Mouse (Mus musculus): ENCODE measurements around the gene Txn2.

Gene Txn2

DNA sequence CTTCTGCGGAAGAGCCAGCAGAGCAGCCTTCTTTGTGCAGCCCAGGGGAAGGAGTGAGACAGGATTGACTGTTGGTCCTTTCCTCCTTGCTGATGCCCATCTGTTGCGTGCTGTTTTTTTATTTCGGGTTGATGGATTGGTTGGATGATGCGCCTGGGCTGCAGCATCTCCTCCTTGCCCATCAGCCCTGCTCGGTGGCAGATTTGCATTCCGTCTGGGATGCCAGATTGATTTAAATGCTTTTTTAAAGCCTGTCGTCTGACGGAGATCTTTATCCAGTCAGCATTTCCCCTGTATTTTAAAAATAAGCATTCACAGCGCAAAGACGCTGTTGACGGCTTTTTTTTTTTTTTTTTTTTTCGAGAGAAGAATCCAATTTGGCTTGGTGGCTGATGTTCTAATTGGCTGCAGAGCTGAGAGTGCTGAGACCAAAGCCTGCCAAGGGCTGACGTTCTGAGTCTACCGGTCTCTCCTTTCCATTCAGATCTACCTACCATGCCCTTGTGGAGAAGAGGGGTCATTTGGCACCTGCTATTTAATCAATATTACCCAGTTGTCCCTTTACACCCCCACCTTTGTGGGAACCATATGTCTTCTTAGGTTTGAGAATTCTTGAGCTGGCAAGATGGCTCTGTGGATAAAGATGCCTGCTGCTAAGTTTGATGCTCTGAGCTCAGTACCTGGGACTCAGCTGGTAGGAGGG, 7.0 kb upstream of the Txn2 start:
- in situ Hi-C loops (cut with MboI; ENCODE audit: low pct_unique_long_range_greater_than_20kb in 1 of 2, low sequenced_read_pairs in 2 of 2, unreplicated experiment in 1 of 2) = no loop called here

DNA sequence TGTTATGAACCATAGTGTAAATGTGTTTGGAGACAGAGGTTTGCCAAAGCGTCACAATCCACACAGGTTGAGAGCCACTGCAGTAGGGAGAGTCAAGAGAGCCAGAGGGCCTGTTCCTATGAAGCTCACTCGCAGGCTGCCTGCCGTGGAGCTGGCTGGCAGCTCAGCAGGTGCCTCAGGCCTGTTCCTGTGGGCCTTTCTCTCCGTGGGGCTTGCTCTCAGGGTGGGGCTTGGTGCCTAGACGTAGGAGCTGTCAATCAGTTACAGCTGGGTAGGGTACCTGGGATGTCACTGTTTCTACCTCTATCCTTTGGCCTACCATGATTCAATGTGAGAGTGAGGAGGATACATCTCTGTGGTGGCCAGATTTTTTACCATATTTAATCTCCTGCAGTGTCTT, 6.2 kb upstream of the Txn2 start:
- in situ Hi-C loops (cut with MboI; ENCODE audit: low pct_unique_long_range_greater_than_20kb in 1 of 2, low sequenced_read_pairs in 2 of 2, unreplicated experiment in 1 of 2) = no loop called here

DNA sequence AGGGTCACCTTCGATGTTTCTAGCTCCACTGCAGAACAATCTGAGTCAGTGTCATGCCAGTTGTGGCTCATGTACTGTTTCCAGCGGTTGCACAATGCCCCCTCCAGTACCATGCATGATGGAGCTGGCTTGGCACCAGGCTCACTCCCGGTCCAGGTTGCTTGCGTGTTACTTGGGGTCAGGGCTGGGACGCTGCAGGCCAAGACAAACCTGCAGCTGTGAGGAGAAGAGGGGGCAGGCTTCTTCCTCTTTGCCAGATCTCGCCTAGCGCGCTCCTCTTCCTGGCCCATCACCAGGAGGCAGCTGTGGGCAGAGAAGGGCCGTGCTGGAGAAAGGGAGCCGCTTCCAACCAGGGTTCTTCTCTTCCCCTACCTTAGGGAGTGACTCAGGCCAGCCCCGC, 5.5 kb upstream of the Txn2 start:
- in situ Hi-C loops (cut with MboI; ENCODE audit: low pct_unique_long_range_greater_than_20kb in 1 of 2, low sequenced_read_pairs in 2 of 2, unreplicated experiment in 1 of 2) = no loop called here

DNA sequence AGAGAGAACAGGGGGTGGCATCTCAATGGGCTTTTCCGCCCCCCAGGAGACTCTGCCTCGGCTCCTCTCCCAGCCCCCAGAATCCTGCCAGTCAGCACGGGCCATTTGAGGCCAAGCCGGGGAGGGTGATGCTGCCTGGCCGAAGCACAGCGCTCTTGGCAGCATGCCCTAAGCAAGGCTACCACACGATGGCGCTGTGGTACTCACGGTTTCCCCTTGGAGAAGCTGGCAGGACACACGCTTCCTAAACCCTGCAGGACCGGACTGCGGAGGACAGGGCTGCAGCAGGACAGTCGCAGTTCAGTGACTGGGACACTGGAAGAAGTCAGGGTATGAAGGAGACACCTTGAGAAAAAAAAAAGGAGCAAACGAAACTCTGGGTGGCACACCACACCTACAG, 5.0 kb upstream of the Txn2 start:
- in situ Hi-C loops (cut with MboI; ENCODE audit: low pct_unique_long_range_greater_than_20kb in 1 of 2, low sequenced_read_pairs in 2 of 2, unreplicated experiment in 1 of 2) = no loop called here

DNA sequence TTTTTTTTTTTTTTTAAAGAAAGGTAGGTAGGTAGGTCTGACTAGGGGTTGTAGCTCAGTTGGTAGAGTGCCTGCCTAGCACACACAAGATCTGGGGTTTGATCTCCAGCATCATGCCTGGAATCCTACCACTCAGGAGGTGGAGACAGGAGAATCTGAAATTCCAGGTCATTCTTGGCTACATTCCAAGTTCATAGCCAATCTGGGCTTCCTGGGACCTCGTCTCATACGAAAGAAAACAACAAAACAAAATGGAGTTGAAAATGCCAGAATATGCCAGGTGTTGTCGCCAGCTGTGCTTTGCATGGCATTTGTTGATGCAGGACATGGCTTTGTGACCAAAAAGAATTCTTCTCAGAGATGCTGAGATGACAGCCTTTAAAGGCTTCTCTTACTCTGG, 4.4 kb upstream of the Txn2 start:
- in situ Hi-C loops (cut with MboI; ENCODE audit: low pct_unique_long_range_greater_than_20kb in 1 of 2, low sequenced_read_pairs in 2 of 2, unreplicated experiment in 1 of 2) = no loop called here

DNA sequence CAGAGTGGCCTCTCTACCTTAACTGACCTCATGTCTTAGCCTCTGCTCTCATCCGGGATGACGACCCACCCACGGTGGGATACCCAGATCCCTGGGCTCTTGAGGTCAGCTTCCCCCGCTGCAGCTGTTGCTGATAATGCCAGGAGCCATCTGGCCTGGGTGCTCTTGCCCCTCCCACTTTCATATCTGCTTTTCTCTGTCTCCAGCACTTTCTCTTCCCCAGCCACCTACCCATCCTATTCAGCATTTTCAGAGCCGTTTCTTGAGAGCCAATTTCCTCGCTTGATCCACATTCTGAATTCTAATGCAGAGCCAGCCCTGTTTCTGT, 2.8 kb upstream of the Txn2 start:
- in situ Hi-C loops (cut with MboI; ENCODE audit: low pct_unique_long_range_greater_than_20kb in 1 of 2, low sequenced_read_pairs in 2 of 2, unreplicated experiment in 1 of 2) = no loop called here

DNA sequence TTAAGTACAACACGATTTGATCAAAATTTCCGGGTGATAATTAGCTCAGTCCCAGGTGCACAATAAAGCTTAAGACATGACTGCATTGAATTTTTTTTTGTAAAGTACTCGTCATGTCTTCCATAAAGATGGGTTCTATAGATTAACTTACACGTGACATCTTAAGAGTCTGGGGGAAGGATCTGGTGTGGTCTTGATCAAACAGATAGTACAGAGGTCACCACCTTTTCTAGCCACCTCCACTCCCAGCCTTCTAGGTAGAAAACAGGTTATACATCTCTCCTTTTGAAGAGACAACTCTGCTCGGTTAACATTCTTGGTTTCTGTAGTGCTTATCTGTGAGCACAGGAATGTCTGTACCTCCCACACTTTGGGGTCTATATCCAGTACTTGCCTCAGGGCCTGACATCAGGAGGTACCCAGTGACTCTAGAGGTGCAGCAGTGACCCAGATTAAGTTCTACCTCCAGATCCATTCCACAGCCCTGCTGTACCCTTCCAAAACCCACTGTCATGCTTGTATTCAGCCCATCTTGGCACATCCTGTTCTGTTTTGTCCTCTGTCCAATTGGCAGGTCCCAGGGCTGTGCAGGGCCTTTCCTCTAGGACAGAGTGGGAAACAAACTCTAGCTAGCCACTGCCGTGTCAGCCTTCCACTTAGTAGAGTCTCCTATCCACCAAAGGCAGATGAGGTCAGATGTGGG, 2.3 kb upstream of the Txn2 start:
- in situ Hi-C loops (cut with MboI; ENCODE audit: low pct_unique_long_range_greater_than_20kb in 1 of 2, low sequenced_read_pairs in 2 of 2, unreplicated experiment in 1 of 2) = no loop called here

DNA sequence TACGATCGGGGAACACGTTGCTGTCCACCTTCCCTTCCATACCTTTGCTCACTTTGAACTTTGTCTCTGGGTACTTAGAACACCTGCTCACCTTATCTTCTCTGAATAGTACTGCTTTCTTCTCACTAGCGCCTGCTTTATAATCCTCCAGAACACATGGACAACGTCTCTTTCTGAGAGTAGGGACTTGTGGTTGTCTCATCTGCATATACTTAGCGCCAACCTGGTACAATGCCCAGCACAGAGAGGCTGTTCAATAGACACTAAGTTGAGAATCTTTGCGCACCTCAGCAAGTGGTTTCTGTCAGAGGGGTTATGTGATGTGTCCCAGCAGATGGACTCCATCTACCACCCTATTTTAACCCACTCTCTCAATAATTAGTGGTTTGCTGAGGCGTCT, 998 bp upstream of the Txn2 start:
- in situ Hi-C loops (cut with MboI; ENCODE audit: low pct_unique_long_range_greater_than_20kb in 1 of 2, low sequenced_read_pairs in 2 of 2, unreplicated experiment in 1 of 2) = no loop called here

DNA sequence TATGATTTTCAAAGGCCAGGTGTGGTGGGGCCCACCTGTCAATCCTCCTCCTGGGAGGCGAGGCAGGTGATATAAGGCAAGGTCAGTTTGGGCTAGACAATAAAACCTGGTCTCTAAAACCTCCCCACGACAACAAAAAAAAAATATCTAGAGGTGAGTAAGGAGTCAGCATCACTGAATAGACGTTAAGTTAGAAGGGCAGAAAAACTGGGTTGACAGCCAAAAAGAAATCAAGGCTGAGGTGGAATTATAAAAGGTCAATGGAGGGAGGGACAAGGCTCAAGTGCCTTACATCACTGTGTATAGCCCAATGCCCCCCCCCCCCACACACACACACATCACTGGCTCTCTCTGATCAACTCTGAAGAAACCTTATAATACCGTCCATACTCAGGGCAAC, 715 bp downstream of the Txn2 start:
- in situ Hi-C loops (cut with MboI; ENCODE audit: low pct_unique_long_range_greater_than_20kb in 1 of 2, low sequenced_read_pairs in 2 of 2, unreplicated experiment in 1 of 2) = no loop called here

DNA sequence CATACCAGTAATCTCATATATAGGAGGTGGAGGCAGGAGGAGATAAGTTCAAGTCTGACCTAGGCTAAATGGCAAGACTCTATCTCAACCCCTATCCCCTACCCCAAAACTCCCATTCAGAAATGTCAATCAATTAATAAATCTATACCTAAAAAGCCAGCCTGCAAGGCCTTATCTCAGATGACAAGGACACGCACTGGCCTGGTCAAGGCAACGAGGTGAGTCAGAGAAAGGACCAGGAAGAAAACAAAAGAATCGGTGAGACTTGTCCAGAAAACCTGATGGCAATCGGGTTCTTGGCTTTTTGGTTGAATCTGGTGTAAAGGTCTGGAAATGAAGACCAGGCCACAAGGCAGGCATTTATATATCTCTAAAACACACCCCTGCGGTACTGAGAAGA, 1.9 kb downstream of the Txn2 start:
- in situ Hi-C loops (cut with MboI; ENCODE audit: low pct_unique_long_range_greater_than_20kb in 1 of 2, low sequenced_read_pairs in 2 of 2, unreplicated experiment in 1 of 2) = no loop called here

DNA sequence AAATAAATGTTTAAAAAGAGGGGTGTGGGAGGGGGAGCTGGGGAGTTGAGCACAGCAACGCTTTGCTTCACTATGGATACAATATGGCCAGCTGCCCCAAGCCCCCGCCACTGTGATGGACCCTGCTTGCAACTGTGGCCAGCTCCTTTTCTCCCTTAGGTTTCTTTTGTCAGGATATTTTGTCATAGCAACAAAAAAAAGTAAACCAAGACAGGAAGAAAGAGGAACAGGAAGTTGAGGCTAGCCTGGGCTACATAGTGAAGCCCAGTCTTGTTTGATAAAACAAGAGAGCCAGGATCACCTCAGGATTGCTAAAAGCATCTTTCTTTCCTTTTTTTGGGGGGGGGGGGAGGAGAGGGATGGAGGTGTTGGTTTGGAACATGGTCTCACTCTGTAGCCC, 3.6 kb downstream of the Txn2 start:
- in situ Hi-C loops (cut with MboI; ENCODE audit: low pct_unique_long_range_greater_than_20kb in 1 of 2, low sequenced_read_pairs in 2 of 2, unreplicated experiment in 1 of 2) = no loop called here

DNA sequence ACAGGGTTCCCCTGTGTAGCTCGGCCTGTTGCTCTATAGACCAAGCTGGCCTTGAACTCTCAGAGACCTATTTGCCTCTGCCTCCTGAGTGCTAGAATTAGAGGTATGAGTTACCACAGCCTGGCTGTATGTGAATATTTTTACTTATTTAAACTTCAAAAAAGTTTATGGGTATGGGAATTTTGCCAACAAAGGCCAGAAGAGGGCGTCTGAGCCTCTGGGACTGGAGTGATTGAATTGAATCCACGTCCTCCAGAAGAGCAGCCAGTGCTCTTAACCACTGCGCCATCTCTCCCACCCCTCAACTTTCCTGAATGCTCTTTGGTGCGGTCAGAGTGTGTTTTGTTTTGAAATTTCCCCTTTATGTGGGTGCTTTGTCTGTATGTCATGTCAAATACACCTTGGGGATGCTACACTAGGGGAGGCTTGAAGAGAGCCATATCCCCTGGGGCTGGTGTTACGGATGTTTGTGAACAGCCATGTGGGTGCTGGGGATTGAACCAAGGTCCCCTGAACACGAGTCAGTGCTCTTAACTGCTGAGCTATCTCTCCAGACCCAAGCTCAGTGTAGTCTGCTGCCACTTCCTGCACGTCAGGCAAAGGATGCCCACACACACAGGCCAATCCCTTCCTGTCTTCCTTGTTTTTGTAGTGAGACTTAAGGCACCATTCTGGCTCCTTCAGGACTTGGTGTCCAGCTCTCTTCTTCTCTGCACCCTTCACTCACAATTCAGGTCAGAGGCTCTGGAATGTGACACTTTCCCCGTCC, 5.4 kb downstream of the Txn2 start:
- in situ Hi-C loops (cut with MboI; ENCODE audit: low pct_unique_long_range_greater_than_20kb in 1 of 2, low sequenced_read_pairs in 2 of 2, unreplicated experiment in 1 of 2) = no loop called here

DNA sequence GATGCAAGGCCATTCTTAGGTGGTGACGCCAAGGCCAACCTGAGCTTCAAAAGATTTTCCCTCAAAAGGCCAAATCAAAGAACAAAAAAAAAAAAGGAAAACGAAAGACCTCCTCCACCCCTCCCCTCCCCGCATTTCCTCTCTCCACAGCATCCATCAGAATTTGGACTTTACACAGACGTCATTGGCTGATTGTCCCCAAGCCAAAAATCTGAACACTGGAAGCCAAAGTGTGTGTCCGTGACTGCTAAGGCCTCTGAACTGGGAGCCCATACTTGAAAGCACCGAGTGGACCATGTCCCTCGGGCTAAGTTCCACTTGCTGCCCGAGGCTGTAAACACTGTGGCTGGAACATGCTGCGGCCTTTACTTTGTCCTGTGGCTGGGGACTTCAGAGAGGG, 6.1 kb downstream of the Txn2 start:
- in situ Hi-C loops (cut with MboI; ENCODE audit: low pct_unique_long_range_greater_than_20kb in 1 of 2, low sequenced_read_pairs in 2 of 2, unreplicated experiment in 1 of 2) = no loop called here

DNA sequence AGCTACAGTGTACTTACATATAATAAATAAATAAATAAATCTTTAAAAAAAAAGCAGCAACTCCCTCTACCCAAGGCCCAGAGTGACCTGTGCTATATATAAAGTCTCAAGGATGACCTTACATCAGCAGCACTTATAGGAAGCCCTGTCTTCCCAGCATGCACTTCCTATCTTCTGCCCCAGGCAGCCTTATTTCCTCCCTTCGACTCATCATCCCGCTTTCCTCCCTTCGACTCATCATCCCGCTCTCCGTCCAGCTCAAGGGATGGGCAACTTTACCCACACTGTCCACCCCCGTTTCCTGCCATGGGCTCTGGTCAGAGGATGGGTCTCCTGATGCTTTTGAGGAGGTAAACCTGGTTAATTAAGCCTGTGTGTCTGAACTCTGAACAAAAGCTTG, 7.2 kb downstream of the Txn2 start:
- in situ Hi-C loops (cut with MboI; ENCODE audit: low pct_unique_long_range_greater_than_20kb in 1 of 2, low sequenced_read_pairs in 2 of 2, unreplicated experiment in 1 of 2) = no loop called here

DNA sequence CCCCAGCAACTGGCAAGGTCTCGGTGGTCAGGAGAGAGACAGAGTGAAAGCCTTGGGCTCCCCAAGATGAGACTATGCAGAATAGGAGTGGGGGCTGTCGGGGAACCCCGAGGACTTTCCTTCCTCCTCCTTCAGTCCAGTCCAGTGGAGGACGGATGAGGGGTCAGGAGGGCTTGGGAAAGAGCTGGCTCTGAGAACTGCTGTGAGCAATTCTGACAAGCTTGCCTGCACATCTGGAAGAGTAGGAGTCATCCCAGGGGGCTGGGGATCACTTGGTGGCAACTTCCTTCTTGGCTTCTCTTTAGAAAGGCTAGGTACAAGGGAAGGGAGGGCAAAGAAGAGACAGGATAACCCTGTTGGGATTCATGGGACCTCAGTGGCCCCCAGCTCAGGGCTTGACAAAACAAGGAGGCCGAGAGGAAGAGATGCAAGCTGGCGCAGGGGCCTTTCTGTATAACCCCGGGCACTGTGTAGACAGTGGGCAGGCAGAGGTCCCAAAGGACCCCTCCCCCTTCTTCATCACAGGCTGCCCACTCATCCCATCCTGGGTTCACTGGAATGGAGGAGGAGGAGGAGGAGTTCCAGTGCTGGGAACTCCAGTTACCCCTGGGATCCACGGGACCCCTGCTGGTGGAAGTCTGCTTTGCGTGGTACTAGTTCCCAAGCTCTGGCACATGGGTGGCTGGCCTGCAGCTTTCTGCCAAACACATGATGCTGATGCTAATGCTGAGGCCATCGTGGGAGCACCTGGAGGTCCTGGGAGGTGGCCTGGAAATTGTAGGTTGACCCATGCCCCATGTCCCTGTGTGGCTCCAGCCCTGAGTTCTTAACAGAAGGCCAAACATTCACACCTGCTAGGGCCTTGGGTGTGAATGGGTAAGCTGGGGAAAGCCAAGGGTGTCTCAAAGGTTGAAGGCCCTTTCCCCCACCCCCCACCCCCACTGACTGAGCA, 8.0 kb downstream of the Txn2 start:
- in situ Hi-C loops (cut with MboI; ENCODE audit: low pct_unique_long_range_greater_than_20kb in 1 of 2, low sequenced_read_pairs in 2 of 2, unreplicated experiment in 1 of 2) = no loop called here

DNA sequence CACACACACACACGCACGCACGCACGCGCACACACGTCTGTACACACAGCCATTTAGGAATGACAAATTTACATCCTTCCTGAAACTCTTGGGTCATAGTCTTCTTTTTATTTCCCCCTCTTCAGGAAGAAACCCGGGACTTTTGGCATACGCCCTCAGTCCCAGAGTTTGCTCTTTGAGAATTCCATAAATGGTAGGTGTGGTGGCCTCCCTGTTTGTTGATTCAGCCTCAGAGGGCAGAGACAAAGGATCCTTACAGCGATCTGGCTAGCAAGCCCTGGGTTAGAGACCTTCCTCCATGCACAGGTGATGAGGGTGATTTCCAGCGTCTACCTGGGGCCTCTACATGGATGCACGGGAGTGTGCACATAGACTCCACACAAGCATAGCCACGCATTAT, 9.4 kb downstream of the Txn2 start:
- in situ Hi-C loops (cut with MboI; ENCODE audit: low pct_unique_long_range_greater_than_20kb in 1 of 2, low sequenced_read_pairs in 2 of 2, unreplicated experiment in 1 of 2) = loop anchor here (5.0 kb wide), 1 partner anchor 147 kb away; no protein-coding TSS in a partner anchor

DNA sequence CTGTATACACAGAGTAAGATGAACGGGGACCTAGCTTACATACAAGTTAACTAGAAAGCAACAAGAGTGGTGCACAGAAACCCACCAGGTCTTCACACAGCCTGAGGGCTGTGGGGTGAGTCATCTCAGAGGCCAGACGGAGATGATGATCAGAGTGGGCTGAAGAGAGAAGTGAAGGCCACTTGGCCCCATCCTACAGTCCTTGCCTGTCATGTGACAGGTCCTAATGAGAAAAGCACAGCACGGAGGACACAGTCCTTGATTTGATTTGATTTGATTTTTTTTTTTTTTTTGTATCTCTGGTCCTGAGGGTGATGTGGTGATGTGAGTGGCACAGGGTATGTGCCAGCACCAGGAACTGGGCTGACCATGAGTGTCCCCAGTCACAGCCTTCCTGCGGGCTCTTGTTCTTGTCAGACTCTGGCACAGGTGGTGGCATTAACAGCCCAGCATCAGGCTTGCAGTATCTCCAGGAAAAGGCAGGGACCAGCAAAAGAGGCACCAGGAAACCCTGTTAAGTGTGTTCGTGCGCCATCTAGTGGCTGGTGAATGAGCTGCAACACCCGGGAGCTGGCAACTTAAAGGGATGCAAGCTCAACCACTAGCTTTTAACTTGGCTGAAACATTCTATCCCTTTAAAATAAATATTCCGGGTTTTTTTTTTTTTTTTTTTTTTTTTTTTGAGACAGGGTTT, 11.8 kb downstream of the Txn2 start:
- in situ Hi-C loops (cut with MboI; ENCODE audit: low pct_unique_long_range_greater_than_20kb in 1 of 2, low sequenced_read_pairs in 2 of 2, unreplicated experiment in 1 of 2) = loop anchor here (5.0 kb wide), 1 partner anchor 145 kb away; no protein-coding TSS in a partner anchor

DNA sequence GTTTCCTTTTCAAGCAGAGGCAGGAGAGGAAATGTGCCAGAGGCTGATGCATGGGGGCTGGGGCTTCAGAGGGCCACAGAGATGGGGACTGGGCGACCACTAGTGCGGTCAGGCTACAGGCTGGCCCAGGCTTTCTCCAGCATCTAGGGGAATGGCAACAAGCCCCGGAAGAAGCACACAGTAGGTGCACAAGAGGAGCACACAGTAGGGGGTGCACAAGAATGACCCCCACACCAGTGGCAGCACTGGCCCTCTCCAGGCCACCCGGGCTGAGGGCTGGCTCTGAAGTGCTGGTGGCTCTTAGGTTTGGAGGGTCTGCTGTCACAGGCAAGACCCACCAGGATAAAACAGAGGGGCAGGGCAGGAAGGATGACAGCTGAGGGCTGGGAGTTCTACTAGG, 13.5 kb downstream of the Txn2 start:
- in situ Hi-C loops (cut with MboI; ENCODE audit: low pct_unique_long_range_greater_than_20kb in 1 of 2, low sequenced_read_pairs in 2 of 2, unreplicated experiment in 1 of 2) = loop anchor here (5.0 kb wide), 1 partner anchor 143 kb away; no protein-coding TSS in a partner anchor
